In the genomic region with DNA sequence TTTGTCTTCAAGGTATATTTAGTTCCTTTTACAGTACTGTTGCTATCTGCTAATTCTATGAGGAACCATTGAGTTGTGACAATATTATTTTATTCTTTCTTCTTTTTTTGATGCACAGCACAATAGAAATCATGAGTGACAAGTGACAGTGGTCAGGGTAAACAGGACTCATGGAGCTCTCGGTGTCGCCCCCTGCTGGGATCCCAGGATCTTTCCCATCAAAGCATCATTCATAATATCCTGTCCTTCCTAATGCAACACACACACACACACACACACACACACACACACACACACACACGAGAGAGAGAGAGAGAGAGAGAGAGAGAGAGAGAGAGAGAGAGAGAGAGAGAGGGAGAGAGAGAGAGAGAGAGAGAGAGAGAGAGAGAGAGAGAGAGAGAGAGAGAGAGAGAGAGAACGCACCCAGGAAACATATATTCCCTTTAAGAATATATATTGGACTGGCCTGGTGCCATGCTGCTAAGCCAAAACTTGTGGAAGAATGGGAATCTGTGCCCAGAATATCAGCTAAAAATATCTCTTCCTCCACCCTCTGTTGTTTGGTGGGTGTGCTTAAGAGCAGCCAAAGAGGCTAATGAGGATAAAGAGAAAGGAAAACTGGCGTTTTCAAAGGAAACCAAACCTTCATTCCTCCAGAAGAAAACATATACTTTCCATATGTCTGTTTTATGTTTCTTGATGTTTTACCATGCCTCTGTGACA, we compare ENCODE assay signal across 20 mouse cellular contexts.
DNase-seq lines count a peak whose midpoint lies in the region; ATAC-seq lines count a peak whose summit lies in the region.
"Had no signal": no experiment of that assay in that cellular context is flagged by ENCODE, and none has a peak within 500 bp of the region (broad histone marks: within the 10 kb centered on the region; RNA-seq: fewer than 3 reads in every experiment).

No protein-coding gene starts in this region.

- H3K4me2 ChIP-seq in forebrain, embryonic 16.5 days (ENCODE audit: low read length), result no peak overlapping the region
- H3K4me2 ChIP-seq in lung, embryonic 16.5 days (ENCODE audit: low read depth, low read length), result no peak overlapping the region
- H3K4me2 ChIP-seq: hindbrain, embryonic 14.5 days; midbrain, embryonic 13.5 days had no signal

- H3K27ac ChIP-seq in forebrain, embryonic 16.5 days (ENCODE audit: low read length), result no peak overlapping the region
- no peak overlapping the region for H3K27ac ChIP-seq in forebrain, embryonic 10.5 days
- H3K27ac ChIP-seq in lung, embryonic 16.5 days (ENCODE audit: low read length), result no peak overlapping the region
- H3K27ac ChIP-seq: hindbrain, embryonic 14.5 days; liver, embryonic 14.5 days; midbrain, embryonic 13.5 days had no signal

- DNase-seq in forebrain, embryonic 10.5 days (ENCODE audit: extremely low spot score, low spot score), result no peak
- no peak for DNase-seq in lung, postnatal 25 days (ENCODE audit: low spot score)
- DNase-seq in left cerebral cortex, postnatal 36 days (ENCODE audit: low spot score in 2 of 2), result peak; percentile 21 to 26
- DNase-seq in heart, postnatal 36 days, result no peak
- no peak for DNase-seq in kidney, postnatal 25 days
- DNase-seq in spleen, adult 12 weeks (ENCODE audit: low spot score), result no peak
- DNase-seq: adrenal gland, adult 2 months; cerebellum, adult 9-10 months; gastrocnemius, postnatal 14 days; heart, postnatal 10 days; kidney, postnatal 14 days; lung, postnatal 36 days; thymus, adult 2 months had no signal

- no peaks in the 10 kb centered on the region for H3K36me3 ChIP-seq in forebrain, embryonic 16.5 days (ENCODE audit: control insufficient read depth, insufficient read depth)
- H3K36me3 ChIP-seq in forebrain, embryonic 10.5 days (replicated peaks), result no peaks in the 10 kb centered on the region
- no peaks in the 10 kb centered on the region for H3K36me3 ChIP-seq in lung, embryonic 16.5 days (ENCODE audit: control insufficient read depth, insufficient read depth, low read length)
- H3K36me3 ChIP-seq: midbrain, embryonic 13.5 days had no signal

- H3K9ac ChIP-seq in forebrain, embryonic 16.5 days (replicated peaks; ENCODE audit: low read depth, low read length), result no peak overlapping the region
- no peak overlapping the region for H3K9ac ChIP-seq in lung, embryonic 16.5 days (ENCODE audit: low read length)
- H3K9ac ChIP-seq: hindbrain, embryonic 14.5 days; liver, embryonic 14.5 days; midbrain, embryonic 13.5 days had no signal

- ATAC-seq in forebrain, embryonic 16.5 days, result peak; percentile 61
- peak; percentile 45; the same call in 1 of the 2 replicates for ATAC-seq in lung, embryonic 16.5 days (ENCODE audit: low read depth)
- ATAC-seq: intestine, postnatal 0 days; midbrain, embryonic 13.5 days had no signal

- no peaks in the 10 kb centered on the region for H3K27me3 ChIP-seq in forebrain, embryonic 16.5 days (replicated peaks; ENCODE audit: control insufficient read depth, insufficient read depth, low read length)
- H3K27me3 ChIP-seq in forebrain, embryonic 10.5 days (ENCODE audit: poor library complexity, severe bottlenecking), result peaks cover 14% of the 10 kb centered on the region; the same call in 1 of the 2 replicates
- no peaks in the 10 kb centered on the region for H3K27me3 ChIP-seq in lung, embryonic 16.5 days (ENCODE audit: control insufficient read depth, insufficient read depth, low read depth, low read length)

- WGBS in forebrain, embryonic 16.5 days, result 70% methylated on average over 4 of the region's 5 CpGs
- 76% methylated on average over 4 of the region's 5 CpGs for WGBS in forebrain, embryonic 10.5 days
- 69% methylated on average over 4 of the region's 5 CpGs for WGBS in lung, embryonic 16.5 days

- H3K4me1 ChIP-seq in forebrain, embryonic 16.5 days (replicated peaks; ENCODE audit: control insufficient read depth, insufficient read depth, low read length), result 0 out of 2 replicates have a peak, but pooled peaks cover 3% of the 10 kb centered on the region
- peaks cover 11% of the 10 kb centered on the region for H3K4me1 ChIP-seq in forebrain, embryonic 10.5 days
- peaks cover 4% of the 10 kb centered on the region; the same call in 1 of the 2 replicates for H3K4me1 ChIP-seq in lung, embryonic 16.5 days (replicated peaks; ENCODE audit: control insufficient read depth, insufficient read depth, low read length)

- intact Hi-C loops in left cerebral cortex, postnatal 36 days (cut with DNase I), result no loop called here
- intact Hi-C loops in heart, postnatal 36 days (cut with DNase I), result no loop called here

- no peaks in the 10 kb centered on the region for H3K9me3 ChIP-seq in forebrain, embryonic 16.5 days (ENCODE audit: control insufficient read depth, low read length)
- no peaks in the 10 kb centered on the region for H3K9me3 ChIP-seq in forebrain, embryonic 10.5 days
- H3K9me3 ChIP-seq in lung, embryonic 16.5 days (ENCODE audit: control insufficient read depth, low read length), result no peaks in the 10 kb centered on the region
- H3K9me3 ChIP-seq: midbrain, embryonic 13.5 days had no signal

- no peak overlapping the region for H3K4me3 ChIP-seq in forebrain, embryonic 16.5 days (replicated peaks; ENCODE audit: low read length)
- no peak overlapping the region for H3K4me3 ChIP-seq in forebrain, embryonic 10.5 days
- no peak overlapping the region for H3K4me3 ChIP-seq in lung, embryonic 16.5 days (ENCODE audit: low read length)
- H3K4me3 ChIP-seq: midbrain, embryonic 13.5 days; myocyte had no signal

Comparison
In these comparisons a context has a peak if more than half of its experiments do, and no peak if none do; other contexts are left out.
1. DNase-seq: peak in left cerebral cortex, postnatal 36 days (2 of 2); none in forebrain, embryonic 10.5 days (single experiment), lung, postnatal 25 days (single experiment), heart, postnatal 36 days (0 of 2), kidney, postnatal 25 days (0 of 2) and spleen, adult 12 weeks (single experiment).